Mouse (Mus musculus): ENCODE data around the gene Rab33b. TPM values are rescaled to one million over a fixed set of nuclear protein-coding genes. Genes with fewer than 3 reads are reported as not detected.

The Rab33b gene
- polyA plus RNA-seq, 1 experiment from 2014 or later: 4.4 TPM

DNA sequence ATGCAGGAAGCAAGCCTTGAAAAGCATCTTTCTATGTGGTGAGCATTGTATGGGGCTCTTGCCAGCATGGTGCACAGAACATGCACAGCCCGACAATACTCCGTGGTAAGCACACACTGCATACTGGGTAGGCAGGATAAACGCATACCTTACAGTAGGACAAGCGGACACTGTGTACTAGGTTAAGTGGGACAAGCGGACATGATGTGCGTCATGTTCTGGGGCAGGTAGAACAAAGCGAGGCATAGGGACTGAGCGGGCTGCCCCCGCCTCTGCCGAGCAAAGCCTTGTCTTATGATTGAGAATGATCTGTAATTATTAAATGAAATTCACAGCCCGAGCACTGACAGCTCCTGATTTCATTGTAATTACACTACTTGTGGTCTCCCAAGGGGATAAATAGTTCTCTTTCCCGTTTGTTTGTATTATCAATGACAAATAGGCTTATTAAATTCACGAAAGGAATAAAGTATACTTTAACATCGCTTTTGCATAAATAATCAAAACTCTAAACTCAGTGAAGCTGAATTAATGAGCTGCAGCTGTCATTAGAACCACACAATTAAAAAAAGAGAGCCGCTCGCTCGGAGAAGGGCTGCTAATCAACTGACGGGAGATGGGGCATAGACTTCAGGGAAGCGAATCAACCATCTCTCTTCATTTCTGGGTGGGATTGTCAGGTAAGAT, 60.9 kb downstream of the Rab33b start:
- H3K9me3 ChIP-seq (ENCODE audit: low read length): no peaks in the 10 kb centered on the region
- DNase-seq (no peak), ATAC-seq (no peak)
- peaks cover 5% of the 10 kb centered on the region; the same call in 1 of the 2 replicates for H3K36me3 ChIP-seq (replicated peaks; ENCODE audit: insufficient read depth, low read length)
- no peak for TF ChIP-seq CTCF (IDR thresholded peaks at IDR 0.05; ENCODE audit: low read depth)
- TF ChIP-seq EP300 (IDR thresholded peaks at IDR 0.05; ENCODE audit: low read depth): no peak
- H3K9ac ChIP-seq (replicated peaks): no peak overlapping the region
- WGBS (ENCODE audit: insufficient replicate concordance): 89% methylated on average over 19 of the region's 19 CpGs
- no peak overlapping the region for H3K27ac ChIP-seq (ENCODE audit: low read depth)
- no peaks in the 10 kb centered on the region for H3K27me3 ChIP-seq (ENCODE audit: insufficient read depth, low read length)
- no peak overlapping the region for H3K4me3 ChIP-seq (ENCODE audit: low read depth, low read length)
- no peak overlapping the region for H3K4me2 ChIP-seq (ENCODE audit: low read depth, low read length)
- no peaks in the 10 kb centered on the region for H3K4me1 ChIP-seq (ENCODE audit: insufficient read depth)

Other genes with a start within 250 kb of the Rab33b start
- 19.6 and 22.1 TPM in 2 replicates for gene Elf2, start 143.3 kb upstream of the Rab33b start, polyA plus RNA-seq (2015; fragmentation: Nextera tagmentation; extraction: Ambion mirVana)
- gene Mgarp, start 87.2 kb upstream of the Rab33b start, polyA plus RNA-seq (2015; fragmentation: Nextera tagmentation; extraction: Ambion mirVana): 0.34 and 0.60 TPM in 2 replicates
- 766 and 780 TPM in 2 replicates for gene Ndufc1, start 74.9 kb upstream of the Rab33b start, polyA plus RNA-seq (2015; fragmentation: Nextera tagmentation; extraction: Ambion mirVana)
- 11.3 and 11.9 TPM in 2 replicates for gene Naa15, start 68.8 kb upstream of the Rab33b start, polyA plus RNA-seq (2015; fragmentation: Nextera tagmentation; extraction: Ambion mirVana)
- 0.45 and 0.48 TPM in 2 replicates for gene Setd7, start 77.0 kb downstream of the Rab33b start, polyA plus RNA-seq (2015; fragmentation: Nextera tagmentation; extraction: Ambion mirVana)
- gene Mgst2, start 176.4 kb downstream of the Rab33b start, polyA plus RNA-seq (2015; fragmentation: Nextera tagmentation; extraction: Ambion mirVana): 36.8 TPM in 2 replicates

Measured in liver, postnatal 0 days (tissue).